Mouse (Mus musculus): Measurements from ENCODE around the gene Dll4.

- TF ChIP-seq CTCF (IDR thresholded peaks at IDR 0.05; ENCODE audit: low read depth, low read length) (no peak), POLR2A (IDR thresholded peaks at IDR 0.05; ENCODE audit: extremely low read depth, insufficient read depth, low read length) (no peak)
These were observed 32.7 kb upstream of the Dll4 start for GRCm38 (mm10) chr2:119292852-119293251.

All from liver, adult 2 months (tissue).